Mouse (Mus musculus) heart, postnatal 25 days (tissue): ENCODE measurements at regions not wholly inside any gene's neighbourhood (a gene's known extent, or its start where the extent isn't known, plus 50 kb on each side); places are given as distances from the start of the nearest gene placed in this dataset.

Source experiments
- DNase-seq: peaks from one replicate; pipeline ENCODE4 v3.0.0; 2022; ENCODE audit warnings: low spot score
- intact Hi-C: fragments of 180-260 bp; cut with DNase I; formaldehyde crosslinking; loops from one replicate; pipeline ENCODE4 v1.15.1; 2025

DNA sequence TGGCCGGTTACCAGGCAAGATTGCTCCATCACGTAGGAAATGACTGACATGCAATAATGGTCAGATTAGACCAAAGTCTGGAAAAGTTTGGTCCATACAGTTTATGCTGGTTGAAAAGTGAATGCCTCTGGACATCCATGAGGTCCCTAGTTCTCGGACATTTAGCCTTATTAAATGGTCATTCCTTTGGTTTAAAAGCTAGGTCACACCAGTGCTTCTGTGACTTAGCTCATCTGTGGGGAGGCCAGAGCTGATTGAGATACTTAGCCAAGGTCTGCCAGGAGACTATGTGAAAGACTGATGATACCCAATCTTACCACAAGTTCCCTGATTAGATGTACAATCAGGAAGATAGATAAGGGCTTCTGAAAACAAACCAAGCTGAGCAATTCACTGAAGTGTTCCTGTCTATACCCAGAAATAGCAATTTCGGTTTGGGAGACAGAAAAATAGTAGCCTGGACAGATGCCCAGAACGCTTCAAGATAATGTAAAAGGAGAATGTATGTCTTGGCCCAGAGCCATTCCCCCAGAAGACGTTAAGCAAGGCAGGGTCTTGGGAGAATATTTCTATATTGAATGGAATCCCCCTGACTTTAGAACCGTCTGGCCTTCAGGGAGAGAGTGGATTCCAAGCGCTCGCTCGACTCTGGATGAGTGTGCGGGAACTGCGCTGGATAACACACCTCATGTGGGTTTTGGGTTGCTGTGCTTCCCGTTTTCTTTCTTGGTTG lies 161.5 kb downstream of the Dact1 start:
- intact Hi-C loops: no loop called here
- DNase-seq: no peak

GRCm38 (mm10) chr12:71471720-71472119 lies 162.0 kb downstream of the Dact1 start:
- DNase-seq: no peak
- intact Hi-C loops: no loop called here

DNA sequence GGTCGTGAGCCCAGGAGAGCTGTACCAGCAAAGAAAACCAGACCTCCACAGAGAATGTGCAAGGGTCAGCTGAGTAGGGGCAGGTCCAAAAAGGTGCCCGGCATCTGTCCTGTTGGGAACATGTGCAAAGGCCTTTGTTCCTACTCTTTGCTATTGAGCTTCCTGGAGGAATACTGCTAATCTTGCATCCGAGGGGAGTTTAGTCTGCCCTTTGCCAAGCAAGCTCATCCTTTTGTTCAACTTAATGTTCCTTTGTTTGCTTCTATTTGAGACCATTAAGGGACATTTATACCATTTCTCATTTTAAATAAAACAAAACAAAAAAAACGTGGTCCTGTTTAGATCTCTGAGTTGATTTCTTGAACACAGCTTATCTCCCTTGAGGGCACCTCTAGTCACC lies 166.6 kb downstream of the Dact1 start:
- DNase-seq: no peak
- intact Hi-C loops: no loop called here

GRCm38 (mm10) chr12:71477691-71478090 lies 168.0 kb downstream of the Dact1 start:
- no peak for DNase-seq
- intact Hi-C loops: no loop called here

DNA sequence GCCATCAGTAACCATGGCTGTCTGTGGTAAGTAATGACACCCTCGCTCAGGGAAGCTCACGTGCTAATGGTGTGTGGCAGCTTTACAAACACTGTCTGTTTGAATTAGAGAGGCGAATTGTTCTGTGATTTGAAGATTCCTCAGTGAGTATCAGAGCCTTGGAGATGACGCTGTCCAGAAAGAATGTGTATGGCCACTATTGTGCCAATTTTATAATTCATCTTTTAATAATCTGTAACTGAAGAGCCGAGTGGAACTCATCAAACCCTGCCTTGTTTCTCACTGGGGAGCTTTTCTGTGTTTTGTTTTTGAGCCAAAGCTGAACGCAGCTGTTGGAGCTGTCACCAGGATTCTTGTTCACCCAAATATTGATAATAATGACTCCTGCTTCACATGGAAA lies 171.7 kb downstream of the Dact1 start:
- no peak for DNase-seq
- intact Hi-C loops: no loop called here

DNA sequence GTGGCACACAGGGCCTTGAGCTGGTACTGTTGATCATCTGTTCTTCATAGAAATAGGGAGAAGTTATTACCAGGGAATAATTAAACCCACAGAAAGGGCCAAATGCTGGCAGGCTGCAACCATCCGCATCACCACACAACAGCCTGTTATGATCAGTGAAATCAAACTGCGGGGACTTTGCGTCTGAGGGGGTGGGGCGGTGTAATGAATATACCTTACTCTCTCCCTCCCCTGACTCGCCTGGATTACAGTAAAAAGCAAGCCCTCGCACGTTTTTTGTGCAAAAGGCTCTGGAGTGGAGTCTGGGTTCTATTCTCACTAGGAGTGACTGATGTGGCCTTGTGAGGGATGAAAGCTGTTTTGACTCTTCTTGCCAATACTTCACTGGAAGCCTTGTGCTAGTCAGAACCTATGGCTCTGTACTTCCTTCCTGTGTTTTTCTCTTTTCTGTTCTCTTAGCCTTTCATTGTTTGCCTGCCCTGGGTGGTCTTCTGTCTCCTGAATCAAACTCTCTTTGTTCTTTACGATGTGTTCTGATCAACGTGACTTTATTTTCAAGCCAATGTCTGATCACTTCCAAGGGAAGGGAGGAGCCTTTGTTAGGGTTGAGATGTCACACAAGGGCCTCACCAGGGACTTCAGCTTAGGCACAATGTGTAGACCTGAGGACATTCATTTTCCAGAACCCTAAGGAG lies 172.4 kb downstream of the Dact1 start:
- intact Hi-C loops: no loop called here
- no peak for DNase-seq

DNA sequence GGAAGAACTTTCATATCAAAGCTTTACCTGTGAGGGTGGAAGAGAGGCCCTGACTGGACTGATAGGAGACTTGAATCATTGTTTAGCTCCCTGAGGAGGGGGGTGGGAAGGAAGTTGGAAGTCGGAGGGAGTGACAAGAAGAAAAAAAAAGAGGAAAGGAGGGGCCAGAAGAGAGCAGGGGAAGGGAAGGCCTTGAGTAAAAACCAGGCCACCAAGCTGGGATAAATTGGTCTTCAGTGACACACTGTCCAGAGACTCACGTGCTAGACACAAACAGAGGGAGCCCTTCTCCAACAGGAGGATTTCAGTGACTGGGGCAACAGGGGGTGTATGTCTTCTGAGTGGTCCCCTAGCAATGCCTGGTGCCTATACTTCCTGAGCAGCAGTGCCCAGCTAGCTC lies 172.9 kb downstream of the Dact1 start:
- intact Hi-C loops: no loop called here
- no peak for DNase-seq

DNA sequence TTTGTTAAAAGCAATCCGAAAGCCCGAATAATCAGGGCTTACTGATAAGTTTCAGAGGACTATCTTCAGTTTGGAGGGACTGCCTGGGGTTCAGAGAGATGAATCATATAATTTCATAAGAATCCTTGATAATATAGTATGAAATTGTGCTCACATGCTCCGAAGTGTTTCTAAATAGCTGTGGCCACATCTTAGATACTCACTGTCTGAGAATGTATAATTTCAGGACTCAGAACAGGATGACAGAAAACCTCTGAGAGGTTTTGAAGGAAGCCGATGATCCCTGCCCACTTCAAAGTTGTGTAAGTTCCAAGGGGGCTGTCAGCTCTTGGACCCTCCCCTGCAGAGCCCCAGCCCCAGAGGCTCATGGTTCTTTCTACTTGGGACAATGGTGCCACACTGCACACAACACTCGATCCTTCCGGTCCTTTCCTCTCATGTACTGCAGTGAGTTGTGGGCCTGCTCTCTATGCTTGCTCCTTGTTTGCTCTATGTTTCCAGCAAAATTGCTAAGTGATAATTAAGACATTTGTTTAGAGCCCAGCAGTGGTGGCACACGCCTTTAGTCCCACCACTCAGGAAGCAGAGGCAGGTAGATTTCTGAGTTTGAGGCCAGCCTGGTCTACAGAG lies 174.0 kb downstream of the Dact1 start:
- no peak for DNase-seq
- intact Hi-C loops: no loop called here

- intact Hi-C loops: no loop called here
- DNase-seq: no peak
Measured at GRCm38 (mm10) chr12:71484286-71484685, 174.6 kb downstream of the Dact1 start.

GRCm38 (mm10) chr12:71486078-71486477 lies 176.4 kb downstream of the Dact1 start:
- intact Hi-C loops: no loop called here
- no peak for DNase-seq

GRCm38 (mm10) chr12:71487591-71488435 lies 178.1 kb downstream of the Dact1 start:
- DNase-seq: no peak
- intact Hi-C loops: no loop called here

DNA sequence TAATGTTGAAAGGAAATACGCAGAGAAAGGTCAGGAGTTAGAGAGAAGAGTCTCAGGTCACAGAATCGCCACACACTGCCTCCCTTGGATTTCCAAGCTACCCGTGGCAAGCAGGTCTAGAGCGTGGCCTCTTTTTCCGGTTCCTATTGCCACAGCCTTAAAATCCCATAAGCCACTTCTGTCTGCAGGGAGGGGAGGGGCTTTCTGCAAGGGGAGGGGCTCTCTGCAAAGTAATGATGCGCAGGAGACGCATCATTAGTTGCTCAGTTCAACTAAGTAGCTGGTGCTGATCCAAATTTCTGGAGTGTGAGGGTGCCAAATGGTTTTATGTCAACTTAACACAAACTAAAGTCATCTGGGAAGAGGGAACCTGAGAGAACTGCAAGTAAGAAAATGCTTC lies 179.6 kb downstream of the Dact1 start:
- intact Hi-C loops: no loop called here
- DNase-seq: no peak

DNA sequence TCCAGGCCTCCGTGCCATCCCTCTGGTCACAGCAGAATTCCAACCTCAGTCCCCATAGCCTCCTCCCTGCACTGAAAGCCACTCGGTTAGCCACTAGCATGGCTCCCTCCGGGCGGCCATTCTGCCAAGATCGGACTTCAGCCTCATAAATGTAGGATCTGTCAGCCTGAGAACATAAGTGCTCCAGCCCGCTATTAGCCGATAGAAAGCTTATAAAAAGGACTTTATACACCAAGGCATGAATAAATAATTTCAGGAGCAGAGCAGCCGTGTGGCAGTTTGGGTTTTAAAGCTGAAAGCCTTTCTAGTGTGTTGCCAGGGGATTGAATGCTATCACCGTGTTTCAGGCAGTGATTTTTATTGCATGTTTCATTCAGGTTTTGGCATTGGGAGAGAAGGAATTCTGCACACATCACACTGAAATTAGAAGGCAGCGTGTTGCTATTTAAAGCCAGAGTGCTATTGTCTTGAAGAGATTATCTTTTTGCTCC lies 185.2 kb downstream of the Dact1 start:
- no peak for DNase-seq
- intact Hi-C loops: no loop called here

GRCm38 (mm10) chr12:71498246-71499029 lies 188.8 kb downstream of the Dact1 start:
- no peak for DNase-seq
- intact Hi-C loops: loop anchor here (1.0 kb wide), 1 partner anchor 187 kb away; no protein-coding TSS in a partner anchor

- DNase-seq: no peak
- intact Hi-C loops: no loop called here
Measured at GRCm38 (mm10) chr12:71501299-71501810, 191.7 kb downstream of the Dact1 start.

GRCm38 (mm10) chr12:71503265-71503664 lies 193.6 kb downstream of the Dact1 start:
- intact Hi-C loops: no loop called here
- DNase-seq: no peak

DNA sequence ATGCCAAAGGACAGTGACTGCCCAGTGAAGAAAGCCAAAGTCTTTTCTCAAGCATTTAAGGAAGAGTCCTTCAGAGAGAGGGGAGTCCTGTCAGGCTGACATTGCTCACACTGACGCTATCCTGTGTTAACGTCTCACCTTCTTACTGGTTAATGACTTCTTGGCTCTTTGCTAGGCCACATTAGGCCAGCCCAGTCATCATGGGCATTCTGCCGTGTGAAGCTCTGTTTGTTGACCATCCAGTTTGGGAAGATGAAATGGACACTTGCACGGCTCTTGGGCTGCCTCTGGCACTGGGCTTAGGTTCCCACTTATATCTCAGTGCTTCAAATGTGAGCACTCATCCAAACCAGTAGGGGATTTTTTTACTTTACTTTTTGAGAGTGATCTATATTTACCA lies 196.5 kb downstream of the Dact1 start:
- intact Hi-C loops: loop anchor here (5.0 kb wide), 1 partner anchor 201 kb away; no protein-coding TSS in a partner anchor
- no peak for DNase-seq

DNA sequence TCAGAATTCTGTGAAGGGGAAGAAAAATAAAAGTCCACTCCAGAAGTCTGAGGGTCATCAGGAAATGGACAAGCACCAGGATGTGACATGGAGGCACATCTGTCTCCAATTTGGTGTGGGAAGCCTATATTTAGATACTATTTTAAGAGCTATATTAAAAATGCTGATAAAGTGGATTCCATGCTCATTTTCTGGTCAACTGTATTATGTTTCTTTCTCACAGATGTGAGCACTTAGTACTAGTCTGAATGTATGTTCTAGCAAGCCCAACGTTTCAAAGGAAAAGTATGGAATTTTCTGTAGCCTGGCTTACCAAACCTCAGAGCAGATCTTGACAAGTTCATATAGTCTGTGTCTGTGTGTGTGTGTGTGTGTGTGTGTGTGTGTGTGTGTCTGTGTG lies 197.0 kb downstream of the Dact1 start:
- intact Hi-C loops: loop anchor here (5.0 kb wide), 1 partner anchor 201 kb away; no protein-coding TSS in a partner anchor
- no peak for DNase-seq
